Mouse (Mus musculus) lung, adult 2 months (tissue): ENCODE results near the gene Mical3.

Experiments
- CTCF ChIP-seq: fragments of 200-500 bp; IDR thresholded peaks from 2 replicates; pipeline ENCODE4 v1.5.1; 2011; ENCODE audit warnings: mild to moderate bottlenecking, low read length, control low read depth; ENCODE audit not compliant: insufficient read depth
- POLR2A ChIP-seq: fragments of 200-500 bp; IDR thresholded peaks from 2 replicates; pipeline ENCODE4 v1.6.1; 2011; ENCODE audit warnings: low read depth, mild to moderate bottlenecking, control low read depth, low read length, borderline replicate concordance; ENCODE audit errors: extremely low read depth

- TF ChIP-seq CTCF: no peak
- no peak for TF ChIP-seq POLR2A
Observed at GRCm38 (mm10) chr6:120906521-120906920, 224.3 kb downstream of the Mical3 start.
